Mouse (Mus musculus) neural tube, embryonic 11.5 days (tissue): Measurements from ENCODE around the gene Nsmce4a. TPM values are rescaled to one million over a fixed set of nuclear protein-coding genes. Genes with fewer than 3 reads are reported as not detected.

Experiments used
- ATAC-seq: fragments of 200-750 bp; cut with Nextera tagmentation; 2 replicates; pipeline ENCODE4 v1.8.0; 2017; ENCODE audit warnings: moderate number of reproducible peaks, mild to moderate bottlenecking, moderate TSS enrichment, moderate library complexity; ENCODE audit not compliant: insufficient read depth, low FRiP score, low TSS enrichment
- DNase-seq: peaks from one replicate; pipeline ENCODE4 v3.0.0-alpha.2; 2015; ENCODE audit warnings: low spot score
- H3K27ac ChIP-seq: fragments of 300-500 bp; sonication (generic); 2 replicates; pipeline ENCODE4 v1.5.1; 2014; ENCODE audit warnings: low read depth, mild to moderate bottlenecking, low read length
- H3K27me3 ChIP-seq: fragments of 300-500 bp; sonication (generic); 2 replicates; pipeline ENCODE4 v1.6.1; 2014; ENCODE audit warnings: mild to moderate bottlenecking, low read length, mixed read lengths; ENCODE audit not compliant: control insufficient read depth, insufficient read depth
- H3K36me3 ChIP-seq: fragments of 300-500 bp; sonication (generic); 2 replicates; pipeline ENCODE4 v1.6.1; 2014; ENCODE audit warnings: mild to moderate bottlenecking, low read length, moderate library complexity, mixed read lengths; ENCODE audit not compliant: control insufficient read depth, insufficient read depth
- H3K4me1 ChIP-seq: fragments of 300-500 bp; sonication (generic); 2 replicates; pipeline ENCODE4 v1.6.1; 2014; ENCODE audit warnings: low read length, mixed read lengths; ENCODE audit not compliant: control insufficient read depth, insufficient read depth
- H3K4me2 ChIP-seq: fragments of 300-500 bp; sonication (generic); 2 replicates; pipeline ENCODE4 v1.6.1; 2014; ENCODE audit warnings: low read depth, mild to moderate bottlenecking, moderate library complexity
- H3K4me3 ChIP-seq: fragments of 300-500 bp; sonication (generic); 2 replicates; pipeline ENCODE4 v1.5.1; 2014; ENCODE audit warnings: low read depth, low read length
- H3K9ac ChIP-seq: fragments of 300-500 bp; sonication (generic); 2 replicates; pipeline ENCODE4 v1.6.1; 2014; ENCODE audit warnings: mild to moderate bottlenecking, low read length
- H3K9me3 ChIP-seq: fragments of 300-500 bp; sonication (generic); 2 replicates; pipeline ENCODE4 v1.6.1; 2016; ENCODE audit warnings: low read length; ENCODE audit not compliant: control insufficient read depth
- WGBS: fragments of 180-500 bp; shearing (Covaris S2); extraction: QIAGEN DNeasy Blood & Tissue Kit; methylation state at CpG from one replicate; pipeline ENCODE4 v1.1.7; 2014; 5-methylcytosine and 5-hydroxymethylcytosine counted together
- polyA plus RNA-seq: library from polyadenylated mRNA; unstranded; fragments of >200 nt; fragmentation: Nextera tagmentation; extraction: Ambion mirVana; gene quantifications from 2 replicates; pipeline ENCODE4 v1.2.1, GENCODE M21; 2014

Nsmce4a gene
- 189 and 194 TPM in 2 replicates for polyA plus RNA-seq

DNA sequence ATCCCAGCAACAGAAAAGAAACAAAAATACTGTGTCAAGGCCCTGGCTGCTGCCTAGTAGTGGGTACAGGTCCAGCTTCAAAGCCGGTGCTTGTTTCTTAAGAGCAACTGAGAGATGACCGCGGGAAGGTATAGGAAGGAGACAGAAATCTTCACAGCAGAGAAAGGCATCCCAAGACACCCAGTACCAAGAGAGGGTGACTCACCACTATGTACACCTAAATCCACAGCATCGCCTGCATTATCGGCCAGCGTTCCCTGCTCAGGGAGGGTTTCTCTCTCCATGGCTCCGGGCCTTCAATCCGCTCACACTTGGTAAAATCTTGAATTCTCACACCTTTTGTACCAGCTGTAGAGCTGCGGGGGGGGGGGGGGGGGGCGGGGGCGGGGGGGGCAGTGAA is at the start of gene Nsmce4a:
Gene Nsmce4a, minus strand, starts transcription at position 298 of the 400 bp plus-strand sequence.
- no peaks in the 10 kb centered on the region for H3K36me3 ChIP-seq
- no peak within 1 kb of the TSS for H3K4me2 ChIP-seq
- no peak within 1 kb of the TSS for H3K27ac ChIP-seq
- WGBS, result 70% methylated on average over 11 of the region's 11 CpGs
- no peak within 1 kb of the TSS for H3K4me3 ChIP-seq
- H3K9me3 ChIP-seq, result no peaks in the 10 kb centered on the region
- no peaks in the 10 kb centered on the region for H3K27me3 ChIP-seq
- DNase-seq (no peak), ATAC-seq (no peak)
- no peak within 1 kb of the TSS for H3K9ac ChIP-seq
- H3K4me1 ChIP-seq, result no peaks in the 10 kb centered on the region

DNA sequence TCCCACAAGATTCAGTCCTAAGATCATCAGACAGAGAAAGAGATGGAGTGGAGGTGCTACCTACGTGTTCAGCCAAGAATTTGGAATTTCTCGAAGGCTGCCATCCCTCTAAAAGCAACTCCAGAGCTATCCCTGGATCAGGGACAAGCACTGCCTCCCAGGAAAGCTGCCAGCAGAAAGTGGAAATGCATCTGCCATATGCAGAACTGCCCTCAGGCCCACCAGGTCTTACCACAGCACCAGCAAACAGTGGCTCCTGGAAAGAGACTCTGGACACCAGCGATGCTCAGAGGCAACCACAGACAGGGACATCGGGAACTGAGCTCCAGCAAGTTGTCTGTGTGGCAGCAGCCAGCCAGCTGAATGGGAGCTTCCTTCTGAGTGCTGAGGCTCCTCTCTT is 49.4 kb upstream of the Nsmce4a start:
- Histone ChIP-seq H3K36me3 (no peaks in the 10 kb centered on the region), H3K4me3 (no peak overlapping the region), H3K9me3 (no peaks in the 10 kb centered on the region), H3K4me1 (no peaks in the 10 kb centered on the region), H3K9ac (no peak overlapping the region), H3K4me2 (no peak overlapping the region), H3K27me3 (no peaks in the 10 kb centered on the region), H3K27ac (no peak overlapping the region)
- WGBS, result 85% methylated on average over 4 of the region's 4 CpGs
- ATAC-seq (no peak), DNase-seq (no peak)

DNA sequence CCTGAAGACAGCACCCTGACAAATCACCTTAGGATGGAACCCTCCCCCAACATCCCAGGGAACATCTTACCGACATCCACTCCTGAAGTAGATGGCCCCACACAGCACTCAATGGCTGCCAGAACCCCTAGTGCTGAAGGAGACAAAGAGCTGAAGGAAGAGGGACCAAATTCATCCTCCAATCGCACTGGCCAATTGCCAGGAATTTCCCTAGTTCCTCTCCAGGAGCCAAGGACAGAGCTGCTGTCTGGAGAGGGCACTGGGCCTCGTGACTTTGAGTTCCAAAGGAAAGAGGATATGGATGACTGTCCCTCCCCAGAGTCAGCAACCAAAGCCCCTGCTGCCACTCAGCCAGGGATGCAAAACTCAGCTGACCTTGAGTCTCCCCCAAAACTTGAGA is 49.0 kb upstream of the Nsmce4a start:
- H3K9ac ChIP-seq, result no peak overlapping the region
- no peaks in the 10 kb centered on the region for H3K4me1 ChIP-seq
- H3K4me2 ChIP-seq, result no peak overlapping the region
- DNase-seq (no peak), ATAC-seq (no peak)
- no peak overlapping the region for H3K4me3 ChIP-seq
- no peaks in the 10 kb centered on the region for H3K36me3 ChIP-seq
- H3K27ac ChIP-seq, result no peak overlapping the region
- no peaks in the 10 kb centered on the region for H3K27me3 ChIP-seq
- no peaks in the 10 kb centered on the region for H3K9me3 ChIP-seq
- WGBS, result 72% methylated on average over 3 of the region's 3 CpGs

DNA sequence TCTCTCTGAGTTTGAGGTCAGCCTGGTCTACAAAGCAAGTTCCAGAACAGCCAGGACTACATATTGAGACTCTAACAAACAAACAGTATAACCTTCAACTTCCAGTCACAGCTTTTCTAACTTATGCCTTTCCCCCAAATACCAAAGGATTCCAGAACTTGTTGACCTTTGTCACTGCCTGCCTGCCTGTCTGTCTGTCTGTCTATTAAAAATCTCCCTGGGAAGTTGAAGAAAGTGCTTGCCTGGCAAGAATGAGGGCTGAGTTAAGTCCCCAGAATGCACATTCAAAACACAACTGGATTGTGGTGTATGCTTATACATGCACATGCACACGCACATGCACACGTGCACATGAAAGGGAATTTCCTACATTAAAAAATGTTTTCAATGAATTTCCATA is 48.1 kb upstream of the Nsmce4a start:
- H3K4me1 ChIP-seq, result no peaks in the 10 kb centered on the region
- H3K4me2 ChIP-seq, result no peak overlapping the region
- ATAC-seq, result no peak
- DNase-seq, result no peak
- no peaks in the 10 kb centered on the region for H3K9me3 ChIP-seq
- no peak overlapping the region for H3K4me3 ChIP-seq
- no peaks in the 10 kb centered on the region for H3K27me3 ChIP-seq
- WGBS, result 93% methylated on average over 2 of the region's 2 CpGs
- H3K36me3 ChIP-seq, result no peaks in the 10 kb centered on the region
- no peak overlapping the region for H3K27ac ChIP-seq
- no peak overlapping the region for H3K9ac ChIP-seq

DNA sequence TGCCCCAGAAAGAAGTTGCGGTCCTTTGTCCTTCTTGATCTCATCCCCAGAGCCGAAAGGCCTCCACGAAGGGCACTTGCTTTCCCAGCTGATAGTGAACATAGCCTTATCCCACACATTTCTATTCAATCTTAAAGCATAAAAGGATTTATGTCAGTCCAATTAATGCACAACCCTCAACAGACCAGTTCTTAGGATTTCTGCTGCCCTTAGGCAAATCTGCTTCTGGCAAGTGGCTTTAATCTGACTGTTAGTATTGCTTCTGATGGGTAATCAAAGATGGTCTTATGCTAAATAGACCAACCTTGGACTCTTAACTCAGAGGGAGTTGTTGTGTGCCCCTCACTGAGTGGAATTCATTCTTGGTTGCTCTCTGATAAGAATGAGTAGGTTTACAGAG is 44.7 kb upstream of the Nsmce4a start:
- H3K4me2 ChIP-seq, result no peak overlapping the region
- no peaks in the 10 kb centered on the region for H3K9me3 ChIP-seq
- H3K9ac ChIP-seq, result no peak overlapping the region
- DNase-seq (no peak), ATAC-seq (no peak)
- H3K4me1 ChIP-seq, result no peaks in the 10 kb centered on the region
- WGBS, result 97% methylated on average over 3 of the region's 3 CpGs
- no peaks in the 10 kb centered on the region for H3K36me3 ChIP-seq
- no peak overlapping the region for H3K4me3 ChIP-seq
- no peak overlapping the region for H3K27ac ChIP-seq
- no peaks in the 10 kb centered on the region for H3K27me3 ChIP-seq

DNA sequence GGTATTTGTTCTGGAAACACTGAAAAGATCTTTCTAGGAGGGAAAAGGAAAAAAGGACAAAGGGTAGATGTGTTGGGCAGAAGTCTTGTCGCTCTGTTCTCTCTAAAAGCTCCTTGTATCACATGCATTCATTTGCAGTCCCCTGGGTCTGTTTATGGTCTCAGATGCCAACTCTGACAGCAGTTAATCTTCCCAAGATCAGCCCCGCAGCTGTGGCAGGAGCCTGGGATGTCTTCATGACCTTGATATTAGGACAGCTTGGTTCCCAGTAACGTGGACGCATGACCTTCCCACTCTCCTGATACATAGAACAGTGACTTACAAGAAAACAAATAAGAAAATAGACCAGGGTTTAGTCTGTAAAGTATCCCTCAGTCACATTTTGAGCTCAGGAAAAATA is 41.1 kb upstream of the Nsmce4a start:
- no peaks in the 10 kb centered on the region for H3K36me3 ChIP-seq
- H3K4me2 ChIP-seq, result no peak overlapping the region
- H3K9ac ChIP-seq, result no peak overlapping the region
- no peaks in the 10 kb centered on the region for H3K9me3 ChIP-seq
- no peaks in the 10 kb centered on the region for H3K27me3 ChIP-seq
- no peak overlapping the region for H3K27ac ChIP-seq
- no peaks in the 10 kb centered on the region for H3K4me1 ChIP-seq
- H3K4me3 ChIP-seq, result no peak overlapping the region
- 51% methylated on average over 4 of the region's 4 CpGs for WGBS
- DNase-seq, result no peak
- ATAC-seq, result no peak

DNA sequence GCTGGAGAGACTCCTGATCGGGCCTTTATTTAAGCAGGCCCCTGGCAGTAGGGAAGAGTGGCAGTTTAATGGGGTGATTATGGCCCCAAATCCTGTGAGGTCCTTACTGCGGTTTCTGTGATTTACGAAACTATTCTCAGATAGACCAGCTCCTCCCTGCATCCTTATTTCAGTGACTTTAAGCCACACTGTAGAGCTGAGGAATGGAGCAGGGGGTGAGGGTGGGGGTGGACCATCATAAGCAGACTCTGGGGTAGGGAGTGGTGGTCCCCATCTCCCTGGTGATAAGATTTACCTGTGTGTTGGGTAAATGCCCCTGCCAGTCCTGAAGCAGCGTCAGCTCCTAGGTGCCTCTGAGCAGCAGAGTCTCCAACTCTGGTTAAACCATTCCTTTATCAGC is 34.0 kb upstream of the Nsmce4a start:
- whole genome bisulfite sequencing, result 71% methylated on average over 4 of the region's 4 CpGs
- H3K4me1 ChIP-seq, result no peaks in the 10 kb centered on the region
- no peaks in the 10 kb centered on the region for H3K9me3 ChIP-seq
- H3K36me3 ChIP-seq, result no peaks in the 10 kb centered on the region
- H3K4me2 ChIP-seq, result no peak overlapping the region
- H3K27ac ChIP-seq, result no peak overlapping the region
- ATAC-seq (no peak), DNase-seq (no peak)
- H3K27me3 ChIP-seq, result no peaks in the 10 kb centered on the region
- H3K9ac ChIP-seq, result no peak overlapping the region
- H3K4me3 ChIP-seq, result no peak overlapping the region

DNA sequence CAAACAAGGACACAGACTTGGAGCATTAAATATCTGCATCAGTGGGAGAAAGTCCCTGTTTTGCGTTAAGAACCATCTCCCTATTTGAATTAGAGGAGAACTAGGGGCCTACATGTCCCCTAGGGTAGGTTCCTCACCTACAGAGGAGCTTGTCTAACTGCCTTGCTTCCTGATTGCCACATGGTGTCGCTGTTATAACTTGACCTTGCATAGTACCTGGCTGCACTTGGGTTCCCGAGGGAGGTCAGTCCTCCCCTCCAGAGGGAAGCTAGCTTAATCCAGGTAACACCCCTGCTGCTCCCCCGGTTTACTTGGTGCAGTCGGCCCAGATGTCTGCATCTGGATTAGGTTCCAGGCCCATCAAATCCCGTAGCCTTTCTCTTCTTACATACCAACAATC is 32.2 kb upstream of the Nsmce4a start:
- H3K27ac ChIP-seq, result no peak overlapping the region
- no peak overlapping the region for H3K4me2 ChIP-seq
- ATAC-seq, result no peak
- no peaks in the 10 kb centered on the region for H3K36me3 ChIP-seq
- no peaks in the 10 kb centered on the region for H3K9me3 ChIP-seq
- no peak overlapping the region for H3K4me3 ChIP-seq
- H3K9ac ChIP-seq, result no peak overlapping the region
- H3K4me1 ChIP-seq, result no peaks in the 10 kb centered on the region
- no peak for DNase-seq
- 29% methylated on average over 6 of the region's 6 CpGs for WGBS
- no peaks in the 10 kb centered on the region for H3K27me3 ChIP-seq

DNA sequence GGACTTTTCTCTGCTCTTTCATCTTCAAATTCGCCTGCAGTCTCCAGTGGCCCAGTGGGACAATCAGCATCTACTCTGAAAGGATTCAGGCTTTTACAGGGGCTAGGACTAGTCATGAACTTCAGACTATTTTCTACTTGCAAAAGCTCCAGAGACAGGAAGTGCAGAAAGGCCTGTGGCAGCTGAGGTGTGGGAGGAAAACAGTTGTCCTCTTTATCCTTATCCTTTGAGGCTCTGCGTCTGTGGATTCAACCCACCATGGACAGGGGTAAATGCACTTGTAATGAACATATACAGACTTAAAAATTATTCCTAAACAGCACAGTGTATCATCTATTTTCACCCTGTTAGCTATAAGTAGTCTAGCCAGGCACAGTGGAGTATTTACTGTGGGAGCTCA is 31.5 kb upstream of the Nsmce4a start:
- Histone ChIP-seq H3K9me3 (no peaks in the 10 kb centered on the region), H3K4me2 (no peak overlapping the region), H3K9ac (no peak overlapping the region), H3K27me3 (no peaks in the 10 kb centered on the region), H3K27ac (no peak overlapping the region), H3K36me3 (no peaks in the 10 kb centered on the region), H3K4me3 (no peak overlapping the region), H3K4me1 (no peaks in the 10 kb centered on the region)
- DNase-seq (no peak), ATAC-seq (no peak)
- 89% methylated on average over 2 of the region's 2 CpGs for WGBS
